Mouse (Mus musculus) stomach, postnatal 0 days (tissue): ENCODE data around the gene Clk4.
A peak's percentile ranks its signal among the peaks of the same experiment; 100 is the strongest.

Experiments
- CTCF ChIP-seq: IDR thresholded peaks from 2 replicates; pipeline ENCODE4 v1.5.1; 2016; ENCODE audit warnings: antibody characterized with exemption, low read depth, mild to moderate bottlenecking, moderate library complexity
- EP300 ChIP-seq: optimal IDR thresholded peaks from 2 replicates; pipeline ENCODE3; 2016; ENCODE audit warnings: antibody characterized with exemption

DNA sequence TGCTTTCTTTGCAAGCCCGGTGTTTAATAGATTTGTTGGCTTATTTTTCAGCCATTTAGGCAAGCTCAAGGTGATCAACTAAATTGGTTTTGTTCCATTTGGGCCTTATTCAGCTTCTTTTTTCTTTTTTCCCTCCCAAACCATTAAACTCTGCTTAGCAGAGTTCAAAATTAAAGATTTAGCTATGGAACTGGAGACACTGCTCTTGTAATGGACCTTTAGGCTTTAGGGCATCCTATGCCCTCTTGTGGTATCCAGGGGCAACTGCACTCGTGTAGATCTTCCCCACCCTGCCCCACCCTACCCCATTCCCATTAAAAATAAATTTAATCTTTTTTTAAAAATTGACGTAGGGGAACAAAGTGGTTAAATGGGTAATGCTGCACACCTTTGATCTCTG lies 3.8 kb downstream of the Clk4 start:
- TF ChIP-seq CTCF (peak; percentile 72), EP300 (no peak)
